Mouse (Mus musculus): Measurements from ENCODE around the gene Cfap65.
A peak's percentile ranks its signal among the peaks of the same experiment; 100 is the strongest.

Cfap65 gene

DNA sequence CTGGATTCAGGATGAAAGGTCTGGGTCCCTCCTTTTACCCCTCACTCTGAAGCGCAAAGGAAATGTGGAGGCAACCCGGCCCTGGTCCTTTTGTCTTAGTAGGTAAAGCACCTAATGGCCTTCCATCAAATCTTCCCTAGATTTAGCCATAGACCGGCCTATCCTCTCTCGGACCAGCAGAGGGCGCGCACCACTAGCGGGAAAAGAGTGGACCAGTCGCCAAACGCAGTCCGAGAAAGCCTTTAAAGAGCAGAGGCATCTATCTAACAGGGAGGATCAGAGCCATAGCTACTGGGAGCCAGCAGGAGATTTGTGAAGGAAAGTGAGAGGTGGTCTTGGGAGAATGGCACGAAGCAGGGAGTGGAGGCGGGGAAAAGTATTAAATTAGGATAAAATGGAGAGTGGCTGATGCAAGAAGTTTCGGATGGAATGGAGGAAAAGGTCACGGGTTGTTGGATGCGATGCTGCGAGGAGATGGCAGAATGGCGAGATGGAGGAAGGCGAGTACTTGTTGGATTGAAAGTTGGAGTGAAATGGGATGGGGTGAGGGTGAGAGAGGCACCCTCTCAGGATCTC, 54.5 kb downstream of the Cfap65 start:
- DNase-seq = peak; percentile 73

DNA sequence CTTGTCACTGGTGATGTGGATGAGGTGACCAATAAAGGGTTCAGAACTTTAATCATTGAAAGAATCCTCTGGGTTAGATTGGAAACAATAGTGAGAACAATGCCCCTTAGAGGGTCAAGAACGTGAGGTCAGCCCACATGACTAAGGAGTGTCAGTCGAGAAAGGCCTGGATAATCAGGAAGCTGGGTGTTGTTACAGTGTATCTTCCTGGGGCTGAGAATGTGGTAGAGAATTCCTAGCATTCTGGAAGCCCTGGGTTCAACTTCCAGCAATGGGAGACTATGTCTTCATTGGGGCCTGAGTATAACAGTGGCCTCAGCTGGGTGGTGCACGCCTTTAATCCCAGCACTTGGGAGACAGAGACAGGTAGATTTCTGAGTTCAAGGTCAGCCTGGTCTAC, 58.2 kb downstream of the Cfap65 start:
- no peak for DNase-seq

DNA sequence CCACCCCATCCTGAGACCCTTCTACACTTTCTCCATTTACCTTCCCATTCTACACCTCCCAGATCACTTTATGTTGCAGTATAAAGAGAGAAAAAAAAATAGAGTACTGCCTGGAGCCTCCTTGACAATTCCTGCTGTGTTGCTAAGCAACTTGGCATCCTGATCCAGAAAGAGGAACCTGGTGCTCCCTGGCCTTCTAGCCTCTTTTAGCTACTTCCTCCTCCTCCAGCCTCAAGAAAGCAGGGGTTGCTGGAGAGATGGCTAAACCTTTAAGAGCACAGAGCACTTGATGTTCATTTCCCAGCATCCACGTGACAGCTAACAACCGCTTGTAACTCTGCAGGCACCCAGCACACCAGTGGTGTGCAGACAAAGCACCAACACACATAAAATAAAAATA, 63.2 kb downstream of the Cfap65 start:
- DNase-seq = no peak

DNA sequence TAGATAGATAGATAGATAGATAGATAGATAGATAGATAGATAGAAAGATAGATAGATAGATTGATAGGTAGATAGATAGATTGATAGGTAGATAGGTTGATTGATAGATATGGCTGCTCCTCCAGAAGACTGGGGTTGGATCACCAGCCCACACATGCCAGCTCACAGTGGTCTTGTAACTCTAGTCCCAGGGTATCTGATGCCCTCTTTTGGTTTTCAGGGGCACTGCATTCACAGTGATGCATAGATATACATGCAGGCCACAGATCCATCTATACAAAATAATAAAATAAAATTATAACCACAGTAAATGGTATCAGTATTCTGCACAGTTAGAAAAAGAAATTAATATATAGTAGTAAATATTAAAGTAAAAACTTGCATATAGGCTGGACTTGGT, 73.6 kb downstream of the Cfap65 start:
- DNase-seq = no peak

DNA sequence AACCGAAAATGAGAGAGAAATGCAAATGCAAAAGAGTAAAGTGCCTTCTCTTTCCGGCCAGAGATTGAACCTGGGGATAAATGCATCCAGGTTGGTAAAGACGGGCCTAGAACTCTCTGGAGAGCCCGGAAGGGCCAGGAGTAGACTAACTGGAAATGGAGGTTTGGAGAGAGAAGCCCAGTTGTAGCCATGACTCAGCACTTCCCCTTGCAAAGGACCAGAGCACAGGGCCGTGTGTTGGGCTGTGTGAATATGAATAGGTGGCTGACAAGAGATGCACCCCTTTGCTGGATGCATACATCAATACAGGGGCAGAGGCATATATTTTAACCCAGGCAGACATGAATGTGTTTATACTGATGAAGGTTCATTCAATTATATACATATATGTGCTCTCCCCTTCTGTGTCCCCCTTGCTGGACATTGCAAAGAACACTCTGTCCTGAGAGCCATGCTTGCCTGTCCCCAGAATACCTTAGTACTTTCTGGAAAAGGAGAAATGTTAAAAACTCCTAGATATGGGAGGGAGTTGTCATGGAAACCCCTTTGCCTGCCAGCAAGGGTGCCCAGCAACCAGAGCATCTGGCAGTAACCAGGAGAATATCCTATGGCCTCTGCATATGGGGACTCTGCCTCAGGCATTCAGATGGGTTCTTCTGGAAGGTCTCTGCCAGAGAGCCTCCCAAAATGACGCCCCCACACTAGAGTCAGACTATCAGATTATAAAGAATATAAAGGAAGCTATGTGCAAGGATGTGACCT, 76.0 kb downstream of the Cfap65 start:
- peak; percentile 41 for DNase-seq

DNA sequence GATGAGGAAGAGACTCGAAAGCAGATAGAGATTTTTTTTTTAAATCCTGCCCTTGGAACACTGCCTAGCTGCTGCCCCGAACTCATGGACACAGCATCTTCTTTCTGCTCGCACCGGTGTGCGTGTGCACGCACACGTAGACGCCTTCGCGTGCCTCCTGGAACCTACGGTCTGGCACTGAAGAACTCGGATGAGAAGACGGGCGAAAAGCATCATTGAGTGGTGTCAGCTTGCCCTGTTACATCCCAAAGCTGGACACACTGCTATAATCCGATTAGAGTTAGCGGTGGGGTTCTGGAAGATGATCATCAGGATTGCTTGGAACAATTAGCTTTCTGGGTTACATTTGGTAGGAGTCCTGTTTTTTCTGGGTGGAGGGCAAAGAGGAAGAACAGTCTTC, 76.6 kb downstream of the Cfap65 start:
- DNase-seq = no peak

DNA sequence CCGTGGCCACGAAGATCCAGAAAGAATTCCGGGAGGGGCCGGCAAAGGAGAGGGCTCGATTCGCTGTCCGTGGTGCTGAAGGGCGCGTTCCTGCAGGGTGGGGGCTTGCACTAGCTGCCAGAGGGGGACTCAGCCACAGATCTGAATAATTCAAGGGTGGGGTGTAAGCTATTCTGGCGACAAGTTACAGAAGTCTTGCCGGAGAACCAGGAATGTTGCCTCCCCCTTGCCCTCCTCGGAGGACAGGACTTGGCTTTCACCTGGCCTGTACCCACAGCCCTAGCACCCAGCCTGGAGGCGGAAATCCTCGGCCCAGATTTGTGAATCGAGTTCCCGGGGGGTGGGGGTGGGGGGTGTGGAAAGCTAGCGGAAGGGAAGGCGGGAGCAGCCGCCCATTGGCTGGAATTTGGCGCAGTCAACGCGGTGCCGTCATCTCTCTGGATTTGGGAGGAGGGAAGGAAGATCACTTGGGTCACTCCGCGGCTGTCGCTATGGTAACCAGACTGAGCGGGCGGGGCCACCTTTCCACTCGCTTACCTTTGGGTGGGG, 77.2 kb downstream of the Cfap65 start:
- peak; percentile 98 for DNase-seq

DNA sequence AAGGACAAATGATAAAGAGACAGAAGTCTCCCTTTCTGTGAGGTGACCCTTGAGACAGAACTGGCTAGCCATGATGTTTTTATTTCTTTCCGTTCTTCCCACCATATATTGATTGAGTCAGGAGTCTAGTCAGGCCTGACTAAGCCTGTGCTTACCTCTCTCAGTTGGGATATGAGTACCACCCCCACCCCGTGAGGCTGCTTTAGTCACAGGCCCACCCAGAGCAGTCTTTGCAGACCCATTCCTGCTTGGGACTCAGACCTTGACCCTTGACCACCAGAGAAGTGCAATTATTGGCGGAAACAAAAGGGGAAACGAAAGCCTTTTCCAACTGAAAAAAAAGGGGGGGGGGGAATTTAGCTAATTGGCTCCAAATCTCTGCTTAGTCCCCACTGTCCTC, 77.7 kb downstream of the Cfap65 start:
- peak; percentile 64 for DNase-seq

DNA sequence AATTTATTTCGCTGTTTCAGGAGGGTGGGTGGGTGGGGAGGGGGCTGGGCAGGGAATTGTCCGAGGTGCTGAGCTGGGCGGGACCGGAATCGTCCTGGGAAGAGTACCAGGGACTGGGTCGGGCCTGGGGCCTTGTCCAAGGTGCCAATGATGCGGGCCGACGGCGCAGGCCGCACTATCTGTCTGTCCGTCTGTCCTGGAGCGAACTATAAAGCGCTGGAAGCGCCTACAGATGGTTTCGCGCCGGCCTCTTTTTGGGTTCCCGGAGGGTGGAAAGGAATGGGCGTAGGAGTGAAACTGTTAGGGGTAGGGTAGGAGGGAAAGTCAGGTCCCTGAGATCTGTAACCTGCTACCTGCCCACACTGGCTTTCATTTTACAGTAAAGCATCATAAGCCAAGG, 78.2 kb downstream of the Cfap65 start:
- DNase-seq = peak; percentile 51

DNA sequence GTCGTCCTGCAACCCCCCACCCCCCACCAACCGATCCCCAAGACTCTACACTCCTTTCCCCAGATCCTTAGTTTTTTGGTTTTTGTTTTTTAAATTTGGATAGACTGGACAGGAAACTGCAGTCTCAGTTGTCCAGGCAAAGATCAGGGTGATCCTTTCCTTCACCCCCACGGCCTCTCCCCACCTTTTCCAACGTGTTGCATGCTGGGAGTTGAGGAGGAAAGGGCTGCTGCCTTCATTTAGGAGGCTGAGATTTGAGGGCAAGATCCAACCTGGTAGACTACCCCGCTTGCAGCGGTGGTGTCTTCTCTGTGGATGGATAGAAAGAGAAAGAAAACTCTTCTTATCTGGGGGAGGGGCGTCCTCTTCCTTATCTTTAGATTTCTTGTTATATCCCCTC, 78.6 kb downstream of the Cfap65 start:
- peak; percentile 61 for DNase-seq

DNA sequence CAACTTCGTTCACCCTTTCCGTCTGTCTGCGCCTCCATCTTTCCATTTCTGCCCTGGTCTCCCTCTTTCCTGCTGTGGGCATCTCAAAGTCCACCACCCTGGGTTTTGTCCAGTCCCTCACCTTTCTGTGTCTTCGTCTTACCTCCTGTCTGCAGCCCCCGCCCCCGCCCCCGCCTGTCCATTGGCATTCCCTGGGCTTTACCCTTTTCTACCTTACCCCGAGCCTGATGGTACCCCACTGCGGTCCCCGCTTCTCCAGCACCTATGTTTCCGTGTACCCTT, 79.0 kb downstream of the Cfap65 start:
- peak; percentile 58 for DNase-seq

DNA sequence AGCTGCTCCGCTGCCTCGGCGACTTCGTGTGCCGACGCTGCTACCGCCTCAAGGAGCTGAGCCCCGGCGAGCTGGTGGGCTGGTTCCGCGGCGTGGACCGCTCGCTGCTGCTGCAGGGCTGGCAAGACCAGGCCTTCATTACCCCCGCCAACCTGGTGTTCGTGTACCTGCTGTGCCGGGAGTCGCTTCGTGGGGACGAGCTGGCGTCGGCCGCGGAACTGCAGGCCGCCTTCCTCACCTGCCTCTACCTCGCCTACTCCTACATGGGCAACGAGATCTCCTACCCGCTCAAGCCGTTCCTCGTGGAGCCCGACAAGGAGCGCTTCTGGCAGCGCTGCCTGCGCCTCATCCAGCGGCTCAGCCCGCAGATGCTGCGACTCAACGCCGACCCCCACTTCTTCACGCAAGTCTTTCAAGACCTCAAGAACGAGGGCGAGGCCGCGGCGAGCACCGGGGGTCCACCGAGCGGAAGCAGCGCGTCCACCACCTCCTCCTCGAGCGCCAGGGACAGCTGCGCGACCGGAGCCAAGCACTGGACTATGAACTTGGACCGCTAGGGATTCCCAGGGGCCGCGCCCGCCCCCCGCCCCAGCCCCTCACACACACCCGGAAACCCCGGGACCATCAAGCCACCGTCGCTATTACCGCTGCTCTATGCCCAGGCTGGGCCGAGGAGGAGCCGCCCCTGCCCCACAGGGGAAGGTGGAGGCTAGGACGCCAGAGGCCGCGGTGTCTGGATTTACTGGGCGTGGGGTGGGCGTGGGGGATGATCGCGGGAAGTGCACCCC, 79.6 kb downstream of the Cfap65 start:
- DNase-seq = peak; percentile 69

DNA sequence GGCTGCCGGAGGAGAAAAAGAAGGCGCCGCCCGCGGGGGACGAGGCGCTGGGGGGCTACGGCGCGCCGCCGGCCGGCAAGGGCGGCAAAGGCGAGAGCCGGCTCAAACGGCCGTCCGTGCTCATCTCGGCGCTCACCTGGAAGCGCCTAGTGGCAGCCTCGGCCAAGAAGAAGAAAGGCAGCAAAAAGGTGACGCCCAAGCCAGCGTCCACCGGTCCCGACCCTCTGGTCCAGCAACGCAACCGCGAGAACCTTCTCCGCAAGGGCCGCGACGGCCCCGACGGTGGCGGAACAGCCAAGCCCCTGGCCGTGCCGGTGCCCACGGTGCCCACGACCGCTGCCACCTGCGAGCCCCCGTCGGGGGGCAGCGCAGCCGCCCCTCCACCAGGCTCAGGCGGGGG, 80.2 kb downstream of the Cfap65 start:
- DNase-seq = no peak

DNA sequence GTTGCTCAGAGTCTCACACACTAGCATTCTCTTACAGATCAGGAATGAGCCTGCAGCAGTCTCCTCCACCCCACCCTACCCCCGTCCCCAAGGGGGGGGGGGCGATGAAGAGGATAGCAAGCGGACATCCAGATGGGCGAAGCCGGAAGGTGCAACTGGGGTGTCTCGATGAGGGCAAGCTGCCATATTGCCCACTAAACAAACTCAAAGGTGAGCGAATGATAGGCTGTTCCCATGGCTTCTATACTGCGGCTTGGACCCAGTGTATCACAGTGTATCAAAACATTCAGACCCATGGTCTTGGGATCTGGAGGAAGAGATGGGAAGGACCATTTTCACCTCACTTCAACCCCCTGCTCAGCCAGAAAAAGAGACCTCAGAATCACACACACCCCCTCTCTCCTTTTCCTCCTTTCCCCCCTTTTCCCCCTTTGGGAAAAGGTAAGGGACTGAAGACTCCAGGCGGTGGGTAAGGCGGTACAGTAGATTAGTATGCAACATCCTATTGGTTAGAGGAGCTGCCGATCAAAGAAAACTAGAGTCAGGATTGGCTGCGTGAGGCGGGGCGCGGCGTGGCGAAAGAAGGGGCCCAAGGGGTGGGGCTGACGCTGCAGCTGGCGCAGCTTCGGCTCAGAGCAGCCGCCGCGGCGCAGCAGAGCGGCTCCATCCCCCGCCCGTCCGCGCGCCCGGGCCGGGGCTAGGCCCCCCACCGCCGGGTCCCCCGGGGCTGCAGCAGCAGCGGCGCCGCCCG, 80.9 kb downstream of the Cfap65 start, which contains the start of gene Cdk5r2:
TSS of gene Cdk5r2 (plus strand) at position 629 of the 751 bp plus-strand sequence.
- DNase-seq = peak; percentile 96

Data from cerebellum, adult 9-11 months (tissue).